Mouse (Mus musculus) T-cell, adult 66 days (primary cell): ENCODE data around the gene Ftl1-ps1. TPM values are rescaled to one million over a fixed set of nuclear protein-coding genes. Genes with fewer than 3 reads are reported as not detected.

ENCODE experiments used
- total RNA-seq, 2 experiments: library from RNA; stranded (reverse); gene quantifications; 3 replicates in 1 of 2; 4 replicates in 1 of 2; pipeline ENCODE4 v1.2.4; 2023

The Ftl1-ps1 gene
- 100 to 1,000 TPM; 378 to 399 TPM for total RNA-seq

GRCm38 (mm10) chr13:74399298-74399839, at the start of gene Ftl1-ps1:
TSS of gene Ftl1-ps1 (plus strand) at chr13:74399694.

GRCm38 (mm10) chr13:74363859-74364235, 35.6 kb upstream of the Ftl1-ps1 start, which contains the start of gene Lrrc14b:
TSS of gene Lrrc14b (minus strand) at chr13:74364005.

GRCm38 (mm10) chr13:74390371-74390990, 9.0 kb upstream of the Ftl1-ps1 start, which contains the start of gene Zfp72:
TSS of gene Zfp72 (minus strand) at chr13:74390836.

Other genes starting within 250 kb of the Ftl1-ps1 start
- gene Exoc3, start 191.0 kb upstream of the Ftl1-ps1 start, total RNA-seq, result 10 to 100 TPM; 51.2 to 52.2 TPM
- gene Ahrr, start 107.4 kb upstream of the Ftl1-ps1 start, total RNA-seq, result 1 to 10 TPM in 1 of 2 experiments, not detected in 1; 2.7 TPM
- gene Pdcd6, start 82.1 kb upstream of the Ftl1-ps1 start, total RNA-seq, result 100 to 1,000 TPM; 126 to 138 TPM
- gene Sdha, start 49.4 kb upstream of the Ftl1-ps1 start, total RNA-seq, result 100 to 1,000 TPM; 175 to 182 TPM
- 10 to 100 TPM; 21.5 to 29.9 TPM for gene Ccdc127, start 49.4 kb upstream of the Ftl1-ps1 start, total RNA-seq
- not detected for gene Lrrc14b, start 35.7 kb upstream of the Ftl1-ps1 start, total RNA-seq
- 1 to 10 TPM in 1 of 2 experiments, under 1 TPM in 1; 0.50 to 2.3 TPM for gene Zfp72, start 8.9 kb upstream of the Ftl1-ps1 start, total RNA-seq
- 10 to 100 TPM; 10.3 to 10.5 TPM for gene Zfp825, start 94.3 kb downstream of the Ftl1-ps1 start, total RNA-seq
- gene Erap1, start 239.9 kb downstream of the Ftl1-ps1 start, total RNA-seq, result 100 to 1,000 TPM; 137 to 139 TPM